Mouse (Mus musculus) midbrain, embryonic 16.5 days (tissue): ENCODE measurements at regions not wholly inside any gene's neighbourhood (a gene's known extent, or its start where the extent isn't known, plus 50 kb on each side); places are given as distances from the start of the nearest gene placed in this dataset.

Experiments used
- ATAC-seq: fragments of 200-750 bp; cut with Nextera tagmentation; 2 replicates; pipeline ENCODE4 v1.8.0; 2017; ENCODE audit warnings: moderate TSS enrichment
- H3K27ac ChIP-seq: fragments of 300-500 bp; sonication (generic); 2 replicates; pipeline ENCODE4 v1.5.1; 2014; ENCODE audit warnings: mild to moderate bottlenecking, low read length, mixed read lengths
- H3K27me3 ChIP-seq: fragments of 300-500 bp; sonication (generic); 2 replicates; pipeline ENCODE4 v1.6.1; 2014; ENCODE audit warnings: low read depth, low read length, mixed read lengths; ENCODE audit not compliant: control insufficient read depth, insufficient read depth
- H3K36me3 ChIP-seq: fragments of 300-500 bp; sonication (generic); 2 replicates; pipeline ENCODE4 v1.6.1; 2014; ENCODE audit warnings: mild to moderate bottlenecking, low read length, moderate library complexity, mixed read lengths; ENCODE audit not compliant: control insufficient read depth, insufficient read depth
- H3K4me1 ChIP-seq: fragments of 300-500 bp; sonication (generic); 2 replicates; pipeline ENCODE4 v1.6.1; 2014; ENCODE audit warnings: mild to moderate bottlenecking, low read length, mixed read lengths; ENCODE audit not compliant: control insufficient read depth, insufficient read depth
- H3K4me2 ChIP-seq: fragments of 300-500 bp; sonication (generic); 2 replicates; pipeline ENCODE4 v1.6.1; 2014; ENCODE audit warnings: mild to moderate bottlenecking, low read length, mixed read lengths
- H3K4me3 ChIP-seq: fragments of 300-500 bp; sonication (generic); 2 replicates; pipeline ENCODE4 v1.5.1; 2014; ENCODE audit warnings: low read depth, mild to moderate bottlenecking, low read length, moderate library complexity, mixed read lengths
- H3K9ac ChIP-seq: fragments of 300-500 bp; sonication (generic); 2 replicates; pipeline ENCODE4 v1.6.1; 2014; ENCODE audit warnings: low read depth, low read length, mixed read lengths
- H3K9me3 ChIP-seq: fragments of 300-500 bp; sonication (generic); replicated peaks from 2 replicates; pipeline ENCODE4 v1.6.1; 2014; ENCODE audit warnings: mild to moderate bottlenecking, low read length, mixed read lengths; ENCODE audit not compliant: control insufficient read depth, poor library complexity, severe bottlenecking
- WGBS: fragments of 180-500 bp; shearing (Covaris S2); extraction: QIAGEN DNeasy Blood & Tissue Kit; methylation state at CpG from one replicate; pipeline ENCODE4 v1.1.7; 2014; 5-methylcytosine and 5-hydroxymethylcytosine counted together

DNA sequence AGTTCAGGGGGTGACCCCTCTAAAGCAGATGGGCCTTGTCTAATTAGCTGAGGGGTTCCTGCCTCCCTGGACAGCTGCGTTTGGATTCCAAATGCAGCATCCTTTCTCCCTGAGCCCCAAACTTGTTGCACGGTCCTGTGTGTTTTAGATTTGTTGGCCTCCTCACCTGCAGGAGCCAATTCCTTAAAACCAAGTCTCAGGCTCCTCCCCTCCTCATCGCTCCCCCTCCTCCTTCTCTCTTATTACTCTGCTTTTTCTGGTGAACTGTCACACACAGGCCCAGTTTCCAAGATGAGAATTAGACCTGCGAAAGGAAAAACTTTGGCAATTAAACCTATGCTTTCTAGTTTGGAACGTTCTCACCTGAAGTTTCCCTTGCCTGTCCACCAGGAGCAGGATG lies 106.3 kb downstream of the Ppp4r2 start:
- H3K9ac ChIP-seq, result no peak overlapping the region
- 82% methylated on average over 5 of the region's 5 CpGs for WGBS
- no peaks in the 10 kb centered on the region for H3K36me3 ChIP-seq
- no peak for ATAC-seq
- no peak overlapping the region for H3K4me2 ChIP-seq
- H3K27me3 ChIP-seq, result no peaks in the 10 kb centered on the region
- H3K9me3 ChIP-seq, result no peaks in the 10 kb centered on the region
- H3K4me1 ChIP-seq, result no peaks in the 10 kb centered on the region
- no peak overlapping the region for H3K27ac ChIP-seq
- H3K4me3 ChIP-seq, result no peak overlapping the region

DNA sequence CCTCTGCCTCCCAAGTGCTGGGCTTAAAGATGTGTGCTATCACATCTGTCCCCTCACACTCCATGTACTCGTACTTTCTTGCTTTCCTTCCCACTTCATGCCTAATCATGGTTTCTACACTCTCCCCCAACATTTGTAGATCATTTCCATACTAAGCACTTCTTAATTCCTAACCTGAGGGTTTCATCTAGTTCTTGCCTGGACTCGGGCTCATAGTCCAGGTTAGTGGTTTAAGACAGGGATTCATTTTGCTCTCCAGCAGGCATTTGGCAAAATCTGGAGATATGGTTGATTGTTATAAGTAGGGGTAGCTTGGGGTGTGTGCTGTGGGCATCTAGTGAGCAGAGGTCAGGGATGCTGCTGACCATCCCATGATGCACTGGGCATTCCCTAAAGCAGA lies 108.3 kb downstream of the Ppp4r2 start:
- Histone ChIP-seq H3K9ac (no peak overlapping the region), H3K27me3 (no peaks in the 10 kb centered on the region), H3K9me3 (no peaks in the 10 kb centered on the region), H3K4me2 (no peak overlapping the region), H3K4me3 (no peak overlapping the region), H3K27ac (no peak overlapping the region), H3K4me1 (no peaks in the 10 kb centered on the region), H3K36me3 (no peaks in the 10 kb centered on the region)
- no peak for ATAC-seq
- 81% methylated on average over 2 of the region's 2 CpGs for WGBS

DNA sequence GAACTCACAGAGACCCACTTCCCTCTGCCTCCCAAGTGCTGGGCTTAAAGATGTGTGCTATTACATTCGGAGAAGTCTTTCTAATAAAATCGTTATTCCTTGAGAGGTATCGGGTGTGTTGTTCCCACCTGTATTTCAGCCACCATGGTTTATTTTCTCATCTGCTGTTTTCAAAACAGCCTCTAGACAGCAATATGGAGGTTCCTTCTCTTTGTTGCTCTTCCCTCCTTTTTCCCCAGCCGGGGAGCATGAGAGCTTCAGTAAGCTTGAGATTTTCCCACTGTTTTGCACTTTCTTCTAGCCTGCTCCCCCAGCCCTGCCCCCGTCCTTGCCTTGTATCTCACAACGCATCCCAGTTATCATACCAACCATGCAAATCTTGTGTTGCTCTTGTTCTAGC lies 109.5 kb downstream of the Ppp4r2 start:
- Histone ChIP-seq H3K9ac (no peak overlapping the region), H3K4me1 (no peaks in the 10 kb centered on the region), H3K36me3 (no peaks in the 10 kb centered on the region), H3K27me3 (no peaks in the 10 kb centered on the region), H3K9me3 (no peaks in the 10 kb centered on the region), H3K4me3 (no peak overlapping the region), H3K27ac (no peak overlapping the region), H3K4me2 (no peak overlapping the region)
- WGBS, result 89% methylated on average over 6 of the region's 6 CpGs
- no peak for ATAC-seq

DNA sequence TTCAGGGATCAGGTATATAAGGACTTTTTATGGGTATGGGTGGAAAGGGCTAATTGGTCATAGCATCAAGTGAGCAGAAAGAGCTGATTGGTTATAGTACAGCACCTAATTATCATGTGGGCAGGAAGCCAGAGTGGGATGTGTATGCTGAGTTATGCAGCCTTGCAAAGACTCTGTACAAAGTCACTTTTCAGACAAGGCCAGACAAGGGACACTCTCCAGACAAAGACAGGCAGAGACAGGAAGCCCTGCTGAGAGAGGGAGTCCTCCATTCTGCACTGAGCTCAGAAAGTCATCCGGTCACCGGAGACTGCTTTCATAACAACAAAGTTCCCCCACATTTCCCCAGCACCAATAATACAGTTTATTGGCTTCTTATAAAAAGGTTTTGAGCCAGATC lies 112.4 kb downstream of the Ppp4r2 start:
- H3K4me3 ChIP-seq, result no peak overlapping the region
- 80% methylated on average over 2 of the region's 2 CpGs for WGBS
- H3K9ac ChIP-seq, result no peak overlapping the region

DNA sequence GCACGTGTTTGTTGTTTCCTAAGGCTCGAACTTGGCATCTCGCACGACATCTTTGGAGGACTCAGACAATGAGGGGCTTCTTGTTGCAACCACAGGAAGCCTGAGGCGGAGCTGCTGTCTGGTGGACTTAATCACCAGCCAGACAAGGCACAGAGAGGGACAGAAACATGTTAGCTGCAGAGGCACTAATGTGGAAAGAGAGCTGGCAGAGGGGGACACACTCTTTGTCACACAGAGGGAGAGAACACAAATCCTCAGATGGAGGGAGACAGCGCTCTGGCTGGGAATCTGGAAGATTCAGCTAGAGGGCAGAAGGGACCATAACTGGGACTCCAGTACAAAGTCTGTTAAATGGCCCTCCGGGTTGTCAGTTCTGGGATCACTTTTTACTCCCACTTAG lies 114.9 kb downstream of the Ppp4r2 start:
- WGBS, result 59% methylated on average over 7 of the region's 7 CpGs
- no peak overlapping the region for H3K9ac ChIP-seq
- no peak for ATAC-seq

More for the DNA sequence above, 112.4 kb downstream of the Ppp4r2 start:
- H3K4me1 ChIP-seq, result no peaks in the 10 kb centered on the region
- no peaks in the 10 kb centered on the region for H3K9me3 ChIP-seq
- H3K4me2 ChIP-seq, result no peak overlapping the region
- no peaks in the 10 kb centered on the region for H3K27me3 ChIP-seq
- no peaks in the 10 kb centered on the region for H3K36me3 ChIP-seq
- H3K27ac ChIP-seq, result no peak overlapping the region
- no peak for ATAC-seq

DNA sequence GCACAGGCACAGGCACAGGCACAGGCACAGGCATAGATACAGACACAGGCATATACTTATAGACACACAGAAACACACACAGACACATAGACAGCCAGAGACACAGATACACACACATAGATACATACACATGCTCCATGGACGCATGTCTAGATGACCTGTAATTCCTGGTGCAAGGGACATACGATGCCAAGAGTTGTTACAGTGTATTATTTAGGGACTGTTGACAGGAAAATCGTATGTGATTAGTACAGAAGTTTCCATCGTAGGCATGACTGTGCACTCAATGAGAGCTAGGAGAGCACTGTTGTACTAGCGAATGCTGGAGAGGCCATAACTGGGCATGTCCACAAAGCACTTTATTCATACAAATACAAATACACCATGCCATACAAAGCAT lies 118.2 kb downstream of the Ppp4r2 start:
- H3K4me1 ChIP-seq, result no peaks in the 10 kb centered on the region
- H3K9me3 ChIP-seq, result no peaks in the 10 kb centered on the region
- no peak overlapping the region for H3K4me3 ChIP-seq
- no peak overlapping the region for H3K4me2 ChIP-seq
- H3K27me3 ChIP-seq, result no peaks in the 10 kb centered on the region
- no peaks in the 10 kb centered on the region for H3K36me3 ChIP-seq
- H3K27ac ChIP-seq, result no peak overlapping the region
- H3K9ac ChIP-seq, result no peak overlapping the region
- WGBS, result 89% methylated on average over 5 of the region's 5 CpGs
- ATAC-seq, result no peak

More for the DNA sequence above, 114.9 kb downstream of the Ppp4r2 start:
- H3K4me3 ChIP-seq, result no peak overlapping the region
- H3K27me3 ChIP-seq, result no peaks in the 10 kb centered on the region
- no peaks in the 10 kb centered on the region for H3K9me3 ChIP-seq
- H3K36me3 ChIP-seq, result no peaks in the 10 kb centered on the region
- no peak overlapping the region for H3K4me2 ChIP-seq
- H3K4me1 ChIP-seq, result no peaks in the 10 kb centered on the region
- H3K27ac ChIP-seq, result no peak overlapping the region

DNA sequence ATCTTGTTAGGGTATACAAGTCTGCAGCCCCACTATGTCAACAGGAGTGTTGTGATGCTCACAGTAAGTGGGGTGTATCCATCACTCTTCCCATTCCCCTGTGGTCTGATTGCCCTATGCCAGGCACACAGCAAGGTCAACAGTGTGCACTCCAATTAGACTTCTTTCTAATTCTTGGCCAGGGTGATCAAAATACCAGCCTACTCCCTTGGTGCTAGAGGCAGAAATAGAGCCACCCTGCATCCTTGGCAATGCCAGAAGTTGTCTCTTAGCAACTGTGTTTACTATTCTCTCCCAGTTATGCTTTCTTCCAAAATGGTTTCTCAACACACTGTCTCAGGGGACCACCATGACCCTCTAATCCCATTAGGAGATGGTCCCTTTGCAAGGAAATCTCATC lies 119.0 kb downstream of the Ppp4r2 start:
- no peak overlapping the region for H3K4me2 ChIP-seq
- H3K4me3 ChIP-seq, result no peak overlapping the region
- H3K27me3 ChIP-seq, result no peaks in the 10 kb centered on the region
- H3K9ac ChIP-seq, result no peak overlapping the region
- H3K36me3 ChIP-seq, result no peaks in the 10 kb centered on the region
- no peak overlapping the region for H3K27ac ChIP-seq
- no peak for ATAC-seq
- H3K4me1 ChIP-seq, result no peaks in the 10 kb centered on the region
- no peaks in the 10 kb centered on the region for H3K9me3 ChIP-seq

DNA sequence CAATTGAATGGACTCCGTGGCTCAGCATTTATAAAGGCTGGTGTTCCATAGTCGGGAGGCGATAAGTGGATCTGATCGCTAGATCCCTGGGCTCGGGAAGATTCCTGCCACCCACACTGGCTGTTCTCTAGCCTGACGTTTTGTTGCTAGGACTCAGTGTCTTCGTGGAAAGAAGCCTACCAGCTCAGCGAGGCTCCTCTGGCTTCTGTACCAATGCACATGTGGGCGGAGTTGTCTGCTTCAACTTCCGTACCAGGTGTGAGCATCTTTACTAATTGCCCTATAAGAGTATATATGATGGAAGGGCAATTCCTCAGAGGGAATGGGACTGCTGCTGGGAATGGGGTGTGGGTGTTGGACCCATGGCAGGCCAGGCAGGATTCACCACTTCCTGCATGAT lies 121.1 kb downstream of the Ppp4r2 start:
- Histone ChIP-seq H3K4me1 (no peaks in the 10 kb centered on the region), H3K27ac (no peak overlapping the region), H3K4me3 (no peak overlapping the region), H3K4me2 (no peak overlapping the region), H3K36me3 (no peaks in the 10 kb centered on the region), H3K27me3 (no peaks in the 10 kb centered on the region), H3K9ac (no peak overlapping the region), H3K9me3 (no peaks in the 10 kb centered on the region)
- 80% methylated on average over 10 of the region's 10 CpGs for WGBS
- no peak for ATAC-seq

DNA sequence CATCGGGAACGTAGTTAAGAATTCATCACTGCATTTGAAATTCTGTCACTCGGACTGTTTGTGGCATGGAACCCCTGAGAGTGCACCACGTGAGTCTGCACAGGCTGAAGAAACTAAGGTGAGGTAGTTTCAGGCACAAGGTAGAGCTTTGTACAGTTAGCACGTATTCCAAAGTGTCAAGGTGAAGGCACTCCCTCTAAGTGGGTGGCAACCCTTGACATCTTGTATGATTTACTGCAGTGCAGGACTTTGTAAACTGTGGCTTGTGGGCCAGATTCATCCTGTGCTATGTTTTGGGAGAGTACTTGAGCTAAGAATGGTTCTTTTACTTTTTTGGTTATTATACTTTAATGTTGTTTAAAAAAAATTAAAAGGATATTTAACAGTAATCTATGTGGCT lies 133.1 kb downstream of the Ppp4r2 start:
- H3K9ac ChIP-seq, result no peak overlapping the region
- ATAC-seq, result no peak
- WGBS, result 87% methylated on average over 5 of the region's 5 CpGs

More for the DNA sequence above, 133.1 kb downstream of the Ppp4r2 start:
- no peak overlapping the region for H3K4me2 ChIP-seq
- 0 out of 2 replicates have a peak, but pooled peaks cover 3% of the 10 kb centered on the region for H3K4me1 ChIP-seq
- no peak overlapping the region for H3K27ac ChIP-seq
- H3K27me3 ChIP-seq, result no peaks in the 10 kb centered on the region
- H3K4me3 ChIP-seq, result no peak overlapping the region
- no peaks in the 10 kb centered on the region for H3K9me3 ChIP-seq
- H3K36me3 ChIP-seq, result no peaks in the 10 kb centered on the region
